Mouse (Mus musculus) thymus, postnatal 36 days (tissue): ENCODE measurements at regions not wholly inside any gene's neighbourhood (a gene's known extent, or its start where the extent isn't known, plus 50 kb on each side); places are given as distances from the start of the nearest gene placed in this dataset.
"Not testable (repeated sequence)": the region's sequence is repeated elsewhere in the genome, so short reads cannot be mapped to it uniquely, and the experiment has no call there.

Experiments
- DNase-seq, 2 experiments: peaks; one replicate each; pipeline ENCODE4 v3.0.0; 2022; ENCODE audit warnings: mixed read lengths in 2 of 2

DNA sequence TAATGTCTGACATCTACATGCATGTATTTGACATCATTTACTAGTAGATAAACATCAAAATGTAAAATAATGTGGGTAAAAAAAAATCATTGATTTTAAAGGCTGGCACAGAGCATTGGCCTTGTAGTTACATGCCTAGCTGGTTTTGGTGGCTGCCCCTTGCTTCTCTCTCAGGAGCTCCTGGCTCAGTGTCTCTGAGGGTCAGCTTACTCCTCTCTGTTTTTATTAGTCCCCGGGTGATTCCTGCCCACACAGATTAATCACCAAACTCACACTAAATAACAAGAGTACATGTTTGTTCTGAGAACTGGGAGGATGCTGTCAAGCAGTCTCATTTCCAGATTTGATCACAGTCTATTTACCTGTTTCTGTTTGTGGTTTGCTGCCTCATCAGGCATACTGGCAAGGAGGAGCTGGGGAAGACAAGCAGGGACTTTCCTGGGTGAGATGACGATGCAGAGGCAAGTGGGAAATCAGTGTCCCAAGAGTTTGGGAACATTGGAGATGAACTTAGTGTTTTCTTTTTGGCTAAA is 422.7 kb upstream of the Htr2a start:
- no peak for DNase-seq

DNA sequence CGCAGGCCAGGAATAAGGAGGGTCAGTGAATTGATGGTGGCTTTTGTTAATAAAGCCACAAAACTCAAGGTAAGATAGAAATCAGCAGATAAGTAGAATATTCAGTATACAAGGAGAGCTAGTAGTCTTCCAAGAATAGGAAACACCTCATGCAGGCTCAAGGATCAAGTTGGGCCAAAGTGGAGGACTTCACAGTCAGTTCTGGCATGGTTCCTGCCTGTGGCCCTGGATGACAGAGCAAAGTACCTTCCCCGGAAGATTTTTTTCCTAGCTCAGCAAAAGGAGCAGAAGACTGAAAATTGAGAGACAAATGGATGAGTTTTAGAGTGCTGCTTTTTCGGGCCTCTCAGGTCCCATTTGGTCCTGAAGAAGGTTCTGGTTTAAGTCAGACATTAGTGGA is 420.9 kb upstream of the Htr2a start:
- no peak for DNase-seq

DNA sequence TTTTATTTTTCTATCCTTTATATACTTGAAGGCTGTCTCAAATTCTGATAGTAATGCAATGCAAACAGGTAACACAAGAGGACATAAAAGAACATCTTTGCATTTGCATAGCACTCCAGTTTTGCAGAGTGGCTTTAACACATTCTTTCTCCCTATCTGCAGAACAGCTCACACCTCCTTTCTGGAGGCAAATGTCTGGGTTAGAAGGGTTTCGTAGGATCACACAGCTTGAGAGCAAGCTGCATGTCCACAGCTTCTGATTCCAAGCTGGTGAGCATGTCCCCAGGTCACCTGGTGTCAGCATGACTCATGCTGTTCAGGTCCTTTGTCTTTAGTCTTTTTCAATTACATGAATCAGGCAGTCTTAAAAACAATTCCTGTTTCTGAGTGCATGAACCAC is 418.5 kb upstream of the Htr2a start:
- no peak for DNase-seq

DNA sequence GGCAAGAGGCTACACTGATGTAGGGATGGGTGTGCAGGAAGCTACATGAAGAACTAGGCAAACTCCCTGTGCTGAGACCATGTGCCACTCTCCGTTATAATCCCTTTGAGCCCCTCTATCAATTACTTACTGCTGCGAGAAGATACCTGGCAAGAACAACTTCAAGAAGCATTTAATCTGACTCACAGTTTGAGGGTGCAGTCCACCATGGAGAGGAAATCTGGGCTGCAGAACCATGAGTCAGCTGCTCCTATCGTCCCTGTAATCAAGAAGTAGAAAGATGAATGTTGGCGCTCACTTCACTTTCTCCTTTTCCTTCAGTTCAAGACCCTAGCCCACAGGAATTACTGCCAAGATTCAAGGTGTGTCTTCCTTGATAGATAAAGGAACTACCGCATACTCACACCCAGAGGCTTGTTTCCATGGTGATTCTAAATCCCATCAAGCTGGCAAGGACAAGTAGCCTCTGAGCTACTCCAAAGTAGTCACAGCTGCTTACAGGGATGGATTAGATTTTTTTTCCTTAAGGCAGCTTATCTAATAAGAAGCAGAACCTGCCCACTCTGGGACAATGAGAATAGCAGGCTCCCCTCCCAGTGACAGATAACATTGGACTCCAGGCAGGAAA is 411.0 kb upstream of the Htr2a start:
- DNase-seq, result no peak

DNA sequence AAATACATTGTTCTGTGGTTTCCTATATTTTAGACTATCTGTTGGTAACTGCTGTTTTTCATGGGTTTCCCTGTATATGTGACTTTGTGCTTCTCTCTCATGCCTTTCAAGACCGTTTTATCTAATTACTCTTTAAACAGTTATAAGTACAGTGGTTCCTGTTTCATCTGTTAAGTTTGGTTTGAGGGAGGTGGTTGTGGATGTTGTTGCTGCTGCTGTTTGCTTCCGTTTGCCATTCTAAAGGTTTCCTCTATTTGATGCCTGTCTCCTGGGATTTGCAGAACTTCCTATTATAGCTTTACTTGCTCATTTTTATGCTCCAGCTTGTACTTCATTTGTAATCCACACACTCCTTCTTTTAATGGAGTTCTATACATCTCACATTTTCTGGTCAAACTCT is 400.4 kb upstream of the Htr2a start:
- DNase-seq, result no peak

DNA sequence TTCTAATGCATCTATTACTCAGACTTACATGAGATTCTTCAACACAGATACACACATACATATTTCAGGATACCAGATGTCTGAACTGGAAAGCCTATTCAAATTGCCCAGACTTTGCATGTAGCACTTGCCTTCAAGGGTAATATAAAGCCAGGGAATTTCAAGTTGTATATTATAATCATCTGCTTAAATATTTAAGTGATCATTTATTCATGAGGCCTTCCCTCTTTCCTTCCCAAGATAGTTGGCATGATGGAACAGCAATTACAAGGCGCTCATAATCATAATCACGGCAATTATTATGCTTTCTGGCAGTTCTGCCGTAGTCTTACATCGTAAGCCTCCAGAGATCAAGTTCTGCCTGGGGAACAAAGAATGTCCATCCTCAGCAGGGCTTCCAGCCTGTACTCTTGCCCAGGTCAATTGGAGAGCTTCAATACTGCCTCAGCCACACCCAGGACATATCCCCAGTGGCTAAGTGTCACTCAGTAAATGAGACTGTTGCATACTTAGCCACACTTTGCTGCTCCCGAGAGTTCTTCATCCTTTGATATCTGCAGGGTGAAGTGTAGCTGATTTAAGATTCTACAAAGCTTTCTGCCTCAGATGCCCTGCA is 391.3 kb upstream of the Htr2a start:
- DNase-seq, result no peak

DNA sequence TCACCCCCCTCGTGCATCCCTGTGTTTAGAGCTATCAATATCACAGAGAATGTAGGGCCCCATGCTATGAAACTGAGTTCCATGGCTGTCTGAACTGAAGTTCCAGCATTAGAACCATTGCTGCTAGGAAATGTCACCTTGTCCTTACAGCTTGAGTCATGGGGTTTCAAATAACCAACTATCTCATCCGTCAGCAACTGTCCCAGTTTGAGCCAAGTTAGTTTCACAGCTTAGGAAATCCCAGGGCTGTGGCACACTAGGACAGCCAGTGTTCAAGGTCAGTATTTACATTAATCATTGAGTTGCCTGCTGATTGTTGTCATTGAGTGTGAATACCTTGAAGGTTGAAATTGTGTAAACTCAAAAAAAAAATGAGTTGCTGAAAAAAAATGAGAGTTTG is 390.6 kb upstream of the Htr2a start:
- no peak for DNase-seq

DNA sequence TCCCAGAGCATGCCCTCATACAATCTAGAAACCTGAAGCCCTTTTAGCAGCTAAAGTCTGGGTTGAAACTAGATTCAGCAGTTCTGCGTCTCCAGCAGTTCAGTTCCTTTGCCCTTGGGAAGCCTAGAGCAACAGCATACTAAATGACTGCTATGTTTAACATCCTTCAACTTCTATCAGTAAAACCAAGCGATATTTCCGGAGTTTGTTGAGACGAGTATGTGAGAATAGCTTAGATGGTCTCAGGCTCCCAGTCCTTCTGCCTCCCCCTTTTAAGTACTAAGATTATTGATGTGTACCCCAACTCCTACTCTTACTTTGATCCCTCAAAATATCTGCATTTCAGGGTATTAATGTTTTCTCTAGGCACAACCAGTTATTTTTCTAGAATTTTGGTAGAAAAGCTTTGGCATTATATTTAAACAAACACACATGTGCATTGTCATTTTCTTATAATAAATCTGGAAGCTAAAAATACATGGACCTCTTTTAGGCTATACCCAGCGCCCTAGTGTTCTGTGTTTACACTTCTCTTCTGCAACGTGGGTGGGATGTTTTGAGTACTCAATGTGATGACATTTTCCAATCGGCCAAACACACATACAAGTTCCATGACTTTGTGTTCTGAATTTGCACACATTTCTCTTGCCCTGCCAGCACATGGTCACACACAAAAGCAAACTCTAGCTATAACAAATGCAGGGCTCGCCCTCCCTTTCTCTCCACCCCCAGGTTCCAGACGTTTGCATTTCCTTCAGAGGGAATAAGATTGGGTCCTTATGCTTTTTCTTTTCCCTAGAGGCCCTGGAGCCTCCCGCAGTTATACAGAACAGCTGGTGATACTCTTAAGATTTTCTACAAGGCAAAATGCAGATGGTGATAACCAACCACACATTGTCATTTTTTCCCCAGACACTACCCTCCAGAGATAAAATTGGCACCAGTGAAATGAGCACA is 388.2 kb upstream of the Htr2a start:
- DNase-seq, result no peak

DNA sequence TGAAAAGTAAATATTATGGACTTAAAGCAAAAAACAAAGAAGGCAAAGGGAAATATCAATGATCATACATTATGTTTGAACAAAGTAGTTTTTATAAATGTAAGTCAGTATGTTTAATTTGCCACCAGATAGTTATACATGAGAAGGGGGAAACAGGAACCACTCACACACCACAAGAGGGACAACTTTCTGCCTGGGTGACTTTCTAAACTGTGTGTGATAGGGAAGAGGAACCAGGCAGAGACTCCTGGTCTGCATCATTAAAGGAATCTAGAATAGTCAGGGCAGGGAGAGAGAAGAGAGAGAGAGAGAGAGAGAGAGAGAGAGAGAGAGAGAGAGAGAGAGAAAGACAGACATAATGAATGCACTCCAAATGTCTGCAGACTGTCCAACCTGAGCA is 385.6 kb upstream of the Htr2a start:
- DNase-seq, result no peak

DNA sequence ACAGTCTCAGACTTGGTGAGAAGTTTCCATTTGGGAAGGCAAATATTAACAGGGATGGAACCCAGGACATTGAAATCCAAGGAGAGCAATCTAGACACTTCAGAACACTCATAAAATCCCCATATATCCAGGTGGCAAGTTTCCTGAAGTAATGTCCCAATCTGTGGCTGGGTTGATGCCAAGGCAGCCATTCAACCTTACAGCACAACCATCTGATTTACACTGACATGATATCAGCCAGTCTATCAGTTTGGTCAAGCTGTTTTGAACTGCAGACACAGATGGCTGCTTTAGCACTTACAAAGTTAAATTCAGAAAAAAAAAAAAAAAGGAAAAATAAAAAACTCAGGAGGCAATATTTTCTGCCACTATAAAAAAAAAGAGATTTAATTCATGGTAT is 381.2 kb upstream of the Htr2a start:
- no peak for DNase-seq

DNA sequence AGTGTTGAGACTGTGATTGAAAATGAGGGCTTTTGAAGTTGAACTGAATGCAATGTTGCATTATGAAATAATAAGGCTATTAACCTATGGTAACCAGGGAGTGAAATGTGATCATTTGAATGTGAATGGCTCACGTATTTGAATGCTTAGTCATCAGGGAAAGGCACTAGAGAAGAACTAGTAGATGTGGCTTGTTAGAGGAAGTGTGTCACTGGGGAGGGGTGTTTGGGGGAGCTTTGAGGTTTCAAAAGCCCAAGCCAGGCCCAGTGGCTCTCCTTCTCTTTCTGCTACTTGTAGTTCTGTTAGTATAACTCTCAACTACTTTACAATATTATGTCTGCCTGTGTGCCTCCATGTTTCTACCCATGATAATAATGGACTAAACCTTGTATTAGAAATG is 373.6 kb upstream of the Htr2a start:
- no peak for DNase-seq

DNA sequence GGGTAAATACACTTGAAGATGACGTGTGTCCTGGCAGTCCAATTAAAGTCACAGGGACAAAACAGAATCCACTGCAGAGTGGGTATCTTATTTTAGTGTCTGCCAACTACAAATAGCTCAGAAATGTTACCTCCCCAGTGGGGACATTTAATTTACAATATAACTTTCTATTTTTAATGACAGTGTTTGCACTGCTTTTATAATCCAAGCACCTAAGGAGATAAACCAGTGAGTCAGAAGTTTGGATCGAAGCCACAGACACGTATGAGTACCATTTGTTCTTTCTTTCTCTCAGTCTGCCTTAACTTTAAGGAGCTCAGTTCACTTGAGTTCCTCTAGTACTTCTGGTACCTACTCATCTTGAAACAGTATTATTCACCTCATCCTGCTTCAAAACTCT is 346.1 kb upstream of the Htr2a start:
- DNase-seq, result no peak

DNA sequence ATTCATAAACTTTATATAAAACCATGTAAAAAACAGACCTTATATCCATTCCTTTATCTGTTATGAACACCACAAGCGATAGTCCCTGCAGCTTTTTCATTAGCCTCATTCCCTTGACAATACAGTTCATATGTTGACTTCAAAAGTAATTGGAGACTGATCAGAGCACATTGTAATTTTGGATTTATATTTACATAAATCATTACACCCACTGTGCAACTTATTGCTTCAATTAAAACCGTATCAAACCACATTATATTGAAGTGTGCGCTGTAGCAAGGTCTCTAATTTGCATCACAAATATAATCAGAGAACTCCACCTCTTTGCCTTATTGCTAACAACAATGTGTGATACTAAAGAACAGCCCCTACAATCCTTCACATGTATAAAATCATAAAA is 336.2 kb upstream of the Htr2a start:
- DNase-seq, result no peak

DNA sequence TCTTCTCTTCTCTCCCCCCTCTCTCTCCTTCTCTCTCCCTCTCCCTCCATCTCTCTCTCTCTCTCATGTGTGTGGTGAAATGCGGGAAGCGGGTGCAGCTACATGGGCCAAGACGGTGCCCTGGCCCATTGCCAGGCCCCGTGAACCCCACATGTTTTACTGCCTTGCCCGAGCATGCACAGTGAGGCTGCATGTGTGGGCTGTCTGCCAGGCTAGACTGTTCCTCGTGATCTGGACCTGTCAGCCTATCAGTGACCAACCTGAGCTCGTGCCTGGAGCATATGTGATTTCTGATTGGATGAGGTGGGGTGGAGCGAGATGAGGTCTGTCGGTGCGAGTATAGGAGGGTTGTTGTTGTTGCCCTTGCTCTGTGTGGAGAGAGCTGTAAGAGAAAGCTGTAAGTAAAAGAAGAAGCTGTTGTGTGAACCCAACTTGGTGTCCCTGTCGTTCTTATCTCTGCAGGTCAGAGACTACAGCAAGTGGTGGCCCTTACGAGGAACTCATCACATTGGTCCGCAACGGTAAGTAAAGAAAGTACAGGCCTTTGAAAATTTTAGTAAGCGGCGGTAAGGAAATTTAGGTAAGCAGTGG is 333.8 kb upstream of the Htr2a start:
- no peak for DNase-seq

DNA sequence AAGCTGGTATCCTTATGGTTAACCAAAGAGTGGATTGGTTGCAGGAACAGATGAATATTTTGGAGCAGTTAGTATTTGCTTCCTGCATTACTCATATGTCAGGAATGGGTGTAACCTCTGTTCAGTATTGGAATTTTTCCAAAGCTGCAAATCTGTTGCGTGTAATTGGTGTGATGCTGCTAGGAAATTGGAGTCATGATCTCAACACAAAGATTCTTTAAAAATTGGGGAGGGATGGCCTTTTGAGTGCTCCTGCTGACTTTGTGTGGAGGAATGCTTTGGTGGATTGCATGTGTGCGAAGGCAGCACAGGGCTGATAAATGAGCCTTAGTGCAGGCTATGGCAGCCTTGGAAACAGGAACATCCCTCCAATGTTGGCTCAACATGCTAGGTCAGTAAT is 331.2 kb upstream of the Htr2a start:
- DNase-seq, result not testable (repeated sequence)

DNA sequence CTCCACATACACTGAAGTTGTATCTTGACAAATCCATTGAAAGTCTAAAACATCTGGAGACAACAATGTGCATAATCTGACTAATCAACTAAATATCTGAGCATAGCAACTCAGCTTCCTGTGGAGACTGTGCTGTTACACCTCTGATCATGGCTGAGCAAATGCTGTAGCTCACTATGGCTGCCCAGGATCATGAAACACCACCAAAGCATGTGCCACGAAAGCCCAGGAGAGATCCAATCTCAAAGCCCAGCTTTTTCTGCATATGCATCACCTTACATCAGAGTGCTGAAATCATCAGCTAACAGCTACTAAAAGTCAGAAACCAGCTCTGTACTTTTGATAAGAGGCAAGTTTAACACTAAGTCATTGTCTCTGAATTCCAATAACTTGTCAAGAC is 313.3 kb upstream of the Htr2a start:
- no peak for DNase-seq

DNA sequence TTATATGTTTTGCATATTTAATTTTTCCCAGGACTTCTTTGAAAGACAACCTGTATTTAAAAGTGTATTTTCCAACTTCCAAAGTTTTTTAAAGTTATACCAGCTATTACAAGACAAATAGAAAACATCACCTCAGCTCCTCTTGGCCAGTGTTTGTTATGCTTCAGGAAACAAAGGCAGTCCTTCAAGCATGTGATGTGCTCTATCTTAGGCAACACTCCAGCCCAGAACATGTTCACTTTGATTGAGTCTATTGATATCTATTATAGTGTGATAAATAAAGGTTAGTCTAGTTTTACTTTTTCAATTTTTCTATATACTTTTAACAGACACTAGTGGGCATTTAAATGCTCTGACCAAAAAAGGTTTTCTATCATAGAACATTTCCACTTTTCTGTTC is 289.9 kb upstream of the Htr2a start:
- no peak for DNase-seq

DNA sequence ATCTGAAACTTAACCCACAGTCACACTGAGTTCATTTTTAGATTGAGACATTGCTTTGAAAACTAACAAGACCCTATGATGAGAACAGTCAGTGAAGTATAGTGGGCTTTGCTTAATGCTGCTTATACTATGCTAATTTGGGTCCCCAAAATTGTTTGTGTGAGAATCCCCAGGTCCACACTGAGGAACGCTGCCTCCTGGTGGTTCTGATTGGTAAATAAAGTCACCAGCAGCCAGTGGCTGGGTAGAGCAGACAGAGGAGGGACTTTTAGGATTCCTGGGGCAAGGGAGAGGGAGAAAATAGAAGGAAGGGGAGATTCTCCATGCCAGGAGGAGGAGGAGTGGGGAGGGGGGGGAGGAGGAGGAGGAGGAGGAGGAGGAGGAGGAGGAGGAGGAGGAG is 288.4 kb upstream of the Htr2a start:
- DNase-seq, result no peak

DNA sequence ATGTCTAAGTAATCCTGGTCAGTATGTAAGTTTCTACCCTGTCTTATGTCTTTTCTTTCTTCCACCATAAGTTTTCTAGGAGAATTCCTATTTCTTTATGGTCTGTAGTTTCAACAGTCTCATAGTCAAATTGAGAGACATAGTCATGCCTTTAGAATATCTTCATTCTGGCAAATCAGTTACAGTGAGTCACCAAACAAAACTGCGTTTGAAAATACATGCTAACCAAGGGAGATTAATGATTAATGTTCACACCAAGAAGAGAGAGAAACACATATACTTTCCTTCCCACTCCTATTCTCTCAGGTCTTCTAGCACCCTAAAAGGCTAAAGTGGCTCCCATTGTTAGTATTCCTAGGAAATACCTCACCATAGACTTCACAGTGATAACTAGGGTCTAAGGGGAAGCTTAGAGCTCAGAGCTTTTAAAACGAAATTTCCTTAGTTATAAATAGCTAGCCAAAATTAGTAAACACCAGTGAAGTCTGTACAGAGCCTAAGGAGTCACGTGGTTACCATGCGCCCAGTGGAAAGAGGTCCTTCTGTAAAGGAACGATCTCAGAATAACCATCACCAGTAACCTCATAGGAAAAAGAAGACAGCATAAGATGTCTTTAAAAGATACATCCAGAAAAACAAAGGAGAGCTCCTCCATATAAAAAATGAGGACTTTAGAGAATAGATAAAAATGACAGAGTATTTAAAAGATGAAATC is 281.8 kb upstream of the Htr2a start:
- no peak for DNase-seq

DNA sequence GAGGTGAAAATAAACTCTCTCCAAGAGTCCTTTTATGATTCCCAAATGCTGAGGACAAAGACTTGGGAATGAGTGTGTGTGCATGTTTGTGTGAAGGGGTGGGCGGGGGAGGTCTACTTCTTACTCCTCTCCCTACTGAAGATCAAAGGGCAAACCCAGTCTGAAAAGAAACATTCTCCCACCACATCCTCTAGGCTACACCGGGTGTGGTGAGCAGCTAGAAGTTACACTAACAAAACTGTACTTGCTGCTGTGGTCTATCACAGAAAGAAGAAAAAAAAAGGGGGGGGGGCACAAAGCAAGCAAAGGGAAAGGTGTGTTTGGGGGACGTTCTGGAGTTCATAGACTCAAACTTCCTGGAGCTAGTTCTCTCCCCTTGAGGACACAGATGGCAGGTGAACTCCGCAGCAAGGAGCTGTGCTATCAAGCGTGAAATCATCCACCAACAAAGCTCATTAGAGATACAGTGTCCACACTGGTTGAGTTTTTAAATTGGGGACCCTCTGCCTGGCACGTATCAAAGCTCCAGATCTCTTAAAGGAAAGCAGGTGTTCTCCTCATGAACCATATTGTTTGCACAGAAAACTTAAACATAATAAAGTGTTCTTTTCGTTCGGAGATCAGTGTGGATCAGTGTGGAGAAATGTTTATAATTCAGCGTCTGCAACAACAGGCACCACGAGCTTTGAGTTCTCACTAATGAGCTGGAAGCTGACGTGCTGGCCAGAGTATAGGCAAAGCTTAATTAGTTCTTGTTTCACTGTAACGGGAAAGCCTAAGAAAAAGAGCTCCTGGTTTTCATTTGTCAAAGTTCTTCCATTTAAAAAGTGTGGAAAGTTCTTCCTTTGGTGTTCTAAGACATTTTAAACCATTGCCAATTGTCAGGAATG is 280.7 kb upstream of the Htr2a start:
- DNase-seq, result no peak

DNA sequence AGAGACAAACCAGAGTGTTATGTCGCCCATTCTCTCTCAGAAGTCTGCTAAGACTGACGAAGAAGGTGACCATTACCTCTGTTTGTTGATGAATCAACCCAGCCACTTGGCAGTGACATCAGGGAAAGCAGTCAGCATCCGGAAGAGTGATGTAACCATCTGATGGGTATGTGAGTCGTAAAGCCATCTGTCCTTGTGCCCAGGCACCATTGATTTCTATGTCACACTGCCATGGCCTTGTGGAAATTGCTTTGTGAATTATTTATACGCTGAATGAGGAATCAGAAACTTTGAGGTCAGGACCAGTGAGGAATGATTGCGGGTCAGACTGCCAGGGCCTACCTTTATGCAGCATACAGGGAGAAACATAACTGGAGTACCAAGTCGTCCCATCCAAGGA is 256.2 kb upstream of the Htr2a start:
- no peak for DNase-seq

DNA sequence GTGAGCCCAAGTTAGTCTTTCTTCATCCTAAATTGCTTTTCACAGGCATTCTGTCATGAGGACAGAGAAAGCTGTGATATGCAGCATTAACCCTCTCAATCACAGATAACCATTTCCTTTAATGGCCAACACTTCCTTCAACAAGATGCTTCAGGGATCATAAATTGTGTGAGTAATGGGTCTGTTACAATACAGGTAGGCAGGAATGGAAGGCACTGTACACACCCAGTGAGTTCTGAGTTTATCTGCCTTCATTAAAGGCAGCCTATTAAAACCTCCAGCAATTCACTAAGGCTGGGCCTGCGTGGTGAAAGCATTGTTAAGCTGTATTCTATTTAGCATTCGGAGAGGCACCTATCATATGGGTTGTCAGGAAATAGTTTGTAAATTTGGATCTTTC is 248.2 kb upstream of the Htr2a start:
- no peak for DNase-seq
